Mouse (Mus musculus): ENCODE measurements around the gene Dusp14. TPM values are rescaled to one million over a fixed set of nuclear protein-coding genes. Genes with fewer than 3 reads are reported as not detected.

The Dusp14 gene
- polyA plus RNA-seq, 1 experiment from 2014 or later = 9.0 TPM

DNA sequence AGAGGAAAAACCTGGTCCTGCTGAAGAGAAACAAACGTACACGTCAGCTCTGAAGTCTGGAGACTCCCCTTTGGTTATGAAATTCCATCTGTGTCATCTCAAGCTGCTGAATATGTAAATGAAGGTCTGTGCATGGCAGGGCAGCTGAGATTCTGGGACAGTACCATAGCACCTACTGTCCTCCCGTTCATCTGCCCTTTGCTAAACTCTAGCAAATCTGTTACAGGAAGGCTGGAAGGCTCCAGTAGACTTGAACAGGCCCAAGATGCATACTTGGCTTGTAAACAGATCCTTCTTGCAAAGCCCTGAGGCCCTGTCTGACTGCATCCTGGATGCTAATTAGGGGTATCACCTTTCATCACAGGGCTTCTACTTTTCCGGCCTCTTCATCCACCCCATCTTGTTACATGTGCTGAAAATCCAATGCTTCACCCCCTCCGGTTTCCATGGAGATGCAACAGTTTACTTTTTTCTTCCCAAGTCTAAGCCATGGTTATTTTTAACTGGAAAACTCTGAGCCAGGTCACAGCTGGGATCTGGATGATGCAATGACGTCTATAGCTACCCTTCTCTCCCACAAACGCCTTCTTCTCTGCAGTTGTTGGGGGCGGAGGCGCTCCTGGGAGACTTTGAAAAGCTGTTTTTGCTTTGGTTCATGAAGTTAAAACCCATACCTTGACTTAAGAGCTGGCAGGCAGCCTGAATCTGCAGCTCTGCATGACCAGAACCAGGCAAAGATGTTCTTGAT, 4.0 kb upstream of the Dusp14 start:
- ATAC-seq (ENCODE audit: low FRiP score, low TSS enrichment) (no peak), DNase-seq (no peak)
- H3K4me2 ChIP-seq (ENCODE audit: low read length) = no peak overlapping the region
- H3K9ac ChIP-seq (replicated peaks; ENCODE audit: low read length) = no peak overlapping the region
- peaks cover under 1% of the 10 kb centered on the region for H3K36me3 ChIP-seq (ENCODE audit: control insufficient read depth, insufficient read depth, low read length)
- H3K27ac ChIP-seq (replicated peaks; ENCODE audit: low read depth, low read length) = no peak overlapping the region
- H3K9me3 ChIP-seq (ENCODE audit: control insufficient read depth, low read length) = no peaks in the 10 kb centered on the region
- H3K4me3 ChIP-seq (replicated peaks; ENCODE audit: low read depth, low read length) = no peak overlapping the region
- H3K27me3 ChIP-seq (ENCODE audit: control insufficient read depth, insufficient read depth, low read length) = peaks cover 14% of the 10 kb centered on the region
- WGBS = 59% methylated on average over 9 of the region's 9 CpGs
- H3K4me1 ChIP-seq (ENCODE audit: control insufficient read depth, insufficient read depth, low read length) = no peaks in the 10 kb centered on the region

DNA sequence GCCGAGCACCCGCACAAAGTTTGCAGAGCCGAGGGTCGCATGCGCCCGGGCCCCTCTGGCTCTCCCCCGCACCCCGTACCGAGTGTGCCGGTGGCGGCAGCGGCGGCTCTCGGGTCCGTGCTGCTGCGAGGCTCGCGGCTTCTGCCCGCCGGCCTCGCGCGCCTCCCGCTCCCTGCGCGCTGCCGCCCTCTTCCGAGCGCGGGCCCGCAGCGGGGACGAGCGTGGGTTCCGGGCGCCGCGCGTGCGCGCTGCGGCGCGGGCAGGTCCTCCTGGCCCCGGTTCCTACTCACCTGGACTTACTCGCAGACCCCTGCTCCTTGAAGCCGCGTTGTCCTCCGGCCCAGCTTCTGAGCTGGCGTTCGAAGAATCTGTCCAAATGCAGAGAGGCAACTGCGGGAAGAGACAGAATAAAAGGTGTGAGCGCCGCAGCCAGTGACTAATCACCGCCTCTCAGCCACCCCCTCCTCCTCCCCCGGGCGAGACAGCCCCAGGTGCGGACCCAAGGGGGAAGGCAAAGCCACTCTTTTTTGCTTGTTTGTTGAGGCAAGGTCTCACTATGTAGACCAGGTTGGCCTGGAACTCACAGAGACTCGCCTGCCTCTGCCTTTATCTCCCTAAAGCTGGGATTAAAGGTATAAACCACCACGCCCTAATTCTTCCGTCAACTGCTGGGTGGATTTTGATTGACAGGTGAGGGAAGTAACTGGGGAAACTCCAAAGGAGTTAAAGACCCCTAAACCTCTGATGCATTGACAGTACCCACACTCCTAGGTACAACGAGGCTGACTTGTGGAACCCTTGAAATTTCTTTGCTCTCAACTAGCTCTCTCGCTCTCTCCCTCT, 649 bp downstream of the Dusp14 start:
- no peaks in the 10 kb centered on the region for H3K9me3 ChIP-seq (ENCODE audit: control insufficient read depth, low read length)
- peak overlapping the region; percentile 94 for H3K4me2 ChIP-seq (ENCODE audit: low read length)
- H3K27ac ChIP-seq (replicated peaks; ENCODE audit: low read depth, low read length) = no peak overlapping the region
- H3K27me3 ChIP-seq (ENCODE audit: control insufficient read depth, insufficient read depth, low read length) = peaks cover 36% of the 10 kb centered on the region
- ATAC-seq (ENCODE audit: low FRiP score, low TSS enrichment) (peak; percentile 57; the same call in 1 of the 2 replicates), DNase-seq (peak; percentile 87)
- H3K4me1 ChIP-seq (ENCODE audit: control insufficient read depth, insufficient read depth, low read length) = peaks cover 9% of the 10 kb centered on the region; the same call in 1 of the 2 replicates
- WGBS = 3% methylated on average over 61 of the region's 63 CpGs
- peak overlapping the region; percentile 64 for H3K4me3 ChIP-seq (replicated peaks; ENCODE audit: low read depth, low read length)
- H3K36me3 ChIP-seq (ENCODE audit: control insufficient read depth, insufficient read depth, low read length) = no peaks in the 10 kb centered on the region
- H3K9ac ChIP-seq (replicated peaks; ENCODE audit: low read length) = peak overlapping the region; percentile 62

DNA sequence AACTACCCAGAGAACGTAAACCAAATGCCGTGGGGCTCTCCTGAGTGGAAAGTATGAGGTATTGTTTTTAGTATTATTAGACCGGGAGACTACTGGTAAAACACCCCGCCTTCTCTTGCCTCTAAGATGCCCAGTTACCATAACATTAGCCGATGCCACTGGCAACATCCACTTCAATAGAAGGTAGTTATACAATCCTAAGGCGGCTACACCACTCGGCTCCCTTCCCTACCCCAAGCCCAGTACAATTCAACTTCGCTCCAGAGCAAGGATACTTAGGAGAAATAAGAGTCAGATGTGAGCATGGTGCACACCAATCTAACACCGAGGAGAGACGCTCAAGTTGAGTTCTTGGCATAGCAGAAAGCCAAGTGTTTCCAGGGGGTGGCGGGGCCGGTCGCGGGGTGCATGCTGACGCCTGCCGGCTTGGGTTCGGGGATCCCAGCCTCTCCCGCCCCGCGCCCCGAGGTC, 1.3 kb downstream of the Dusp14 start:
- Histone ChIP-seq H3K27me3 (ENCODE audit: control insufficient read depth, insufficient read depth, low read length) (peaks cover 36% of the 10 kb centered on the region), H3K27ac (replicated peaks; ENCODE audit: low read depth, low read length) (no peak overlapping the region), H3K4me3 (replicated peaks; ENCODE audit: low read depth, low read length) (peak overlapping the region; percentile 64), H3K9ac (replicated peaks; ENCODE audit: low read length) (peak overlapping the region; percentile 62), H3K4me2 (ENCODE audit: low read length) (peak overlapping the region; percentile 94), H3K36me3 (ENCODE audit: control insufficient read depth, insufficient read depth, low read length) (no peaks in the 10 kb centered on the region), H3K9me3 (ENCODE audit: control insufficient read depth, low read length) (no peaks in the 10 kb centered on the region), H3K4me1 (ENCODE audit: control insufficient read depth, insufficient read depth, low read length) (peaks cover 9% of the 10 kb centered on the region; the same call in 1 of the 2 replicates)
- ATAC-seq (ENCODE audit: low FRiP score, low TSS enrichment) = no peak
- no peak for DNase-seq
- WGBS = 1% methylated on average over 21 of the region's 21 CpGs

DNA sequence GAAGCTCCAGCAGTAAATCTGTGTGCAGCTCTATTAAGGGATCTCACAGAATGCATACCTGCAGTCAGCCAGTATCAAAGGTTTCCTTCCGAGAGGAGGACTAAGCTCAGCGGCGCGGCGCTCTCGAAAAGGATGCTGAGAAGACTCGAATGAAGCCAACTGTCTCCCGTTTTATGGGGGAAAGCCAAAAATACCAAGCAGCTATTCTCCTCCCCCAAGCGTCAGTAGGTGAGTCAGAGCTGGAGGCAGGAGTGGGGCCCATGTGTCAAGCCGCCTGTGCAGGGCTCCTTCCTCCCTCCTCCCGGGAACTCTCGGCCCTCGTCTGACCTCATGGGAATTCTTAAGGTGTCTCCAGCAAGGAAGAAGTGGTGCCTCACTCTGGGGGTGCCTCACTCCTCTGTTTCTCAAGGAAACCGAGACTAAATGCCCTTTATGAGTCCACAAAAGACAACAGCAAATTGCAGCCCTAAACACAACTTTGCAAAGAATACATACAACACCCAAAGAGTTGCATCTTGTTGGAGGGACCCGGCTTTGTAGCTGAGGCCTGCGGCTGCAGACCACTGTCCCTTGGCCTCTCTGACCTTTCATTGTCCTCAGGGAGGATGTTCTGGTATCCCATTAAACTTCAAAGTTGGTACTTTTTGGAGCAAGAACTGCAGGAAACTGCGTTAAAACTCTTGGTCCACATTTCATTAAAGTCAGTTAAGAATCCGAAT, 2.0 kb downstream of the Dusp14 start:
- peaks cover 9% of the 10 kb centered on the region; the same call in 1 of the 2 replicates for H3K4me1 ChIP-seq (ENCODE audit: control insufficient read depth, insufficient read depth, low read length)

DNA sequence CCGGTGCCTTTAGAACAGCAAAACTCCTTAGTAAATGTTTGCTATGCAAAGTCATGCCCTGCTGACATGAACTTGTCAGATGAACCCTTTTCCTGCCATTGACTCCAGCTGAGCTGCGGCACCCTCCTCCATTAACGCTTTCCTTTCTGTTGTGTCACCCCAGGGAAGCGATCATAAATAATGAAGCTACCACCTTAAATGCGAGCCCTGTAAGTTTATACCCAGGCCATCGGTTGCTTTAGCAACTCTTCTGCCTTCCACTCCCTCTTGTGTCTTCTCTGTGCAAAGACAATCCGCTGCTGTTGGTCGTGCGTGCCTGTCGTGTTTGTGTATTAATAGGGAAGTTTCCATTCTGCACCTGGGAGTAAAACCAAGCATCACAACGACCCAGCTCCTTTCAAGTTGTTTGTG, 3.0 kb downstream of the Dusp14 start:
- H3K27me3 ChIP-seq (ENCODE audit: control insufficient read depth, insufficient read depth, low read length) = peaks cover 36% of the 10 kb centered on the region
- H3K4me3 ChIP-seq (replicated peaks; ENCODE audit: low read depth, low read length) = no peak overlapping the region
- no peak overlapping the region for H3K9ac ChIP-seq (replicated peaks; ENCODE audit: low read length)
- no peaks in the 10 kb centered on the region for H3K9me3 ChIP-seq (ENCODE audit: control insufficient read depth, low read length)
- DNase-seq (peak; percentile 64), ATAC-seq (ENCODE audit: low FRiP score, low TSS enrichment) (no peak)
- H3K27ac ChIP-seq (replicated peaks; ENCODE audit: low read depth, low read length) = no peak overlapping the region
- WGBS = 10% methylated on average over 11 of the region's 11 CpGs
- no peaks in the 10 kb centered on the region for H3K36me3 ChIP-seq (ENCODE audit: control insufficient read depth, insufficient read depth, low read length)
- H3K4me1 ChIP-seq (ENCODE audit: control insufficient read depth, insufficient read depth, low read length) = peaks cover 9% of the 10 kb centered on the region; the same call in 1 of the 2 replicates
- H3K4me2 ChIP-seq (ENCODE audit: low read length) = peak overlapping the region; percentile 9; the same call in 1 of the 2 replicates

More for the DNA sequence above, 2.0 kb downstream of the Dusp14 start:
- H3K4me2 ChIP-seq (ENCODE audit: low read length) = peak overlapping the region; percentile 94
- peak overlapping the region; percentile 64 for H3K4me3 ChIP-seq (replicated peaks; ENCODE audit: low read depth, low read length)
- H3K27ac ChIP-seq (replicated peaks; ENCODE audit: low read depth, low read length) = no peak overlapping the region
- no peak overlapping the region for H3K9ac ChIP-seq (replicated peaks; ENCODE audit: low read length)
- peak; percentile 32 for DNase-seq
- WGBS = 6% methylated on average over 18 of the region's 18 CpGs
- no peaks in the 10 kb centered on the region for H3K36me3 ChIP-seq (ENCODE audit: control insufficient read depth, insufficient read depth, low read length)
- ATAC-seq (ENCODE audit: low FRiP score, low TSS enrichment) = no peak
- peaks cover 36% of the 10 kb centered on the region for H3K27me3 ChIP-seq (ENCODE audit: control insufficient read depth, insufficient read depth, low read length)
- H3K9me3 ChIP-seq (ENCODE audit: control insufficient read depth, low read length) = no peaks in the 10 kb centered on the region

DNA sequence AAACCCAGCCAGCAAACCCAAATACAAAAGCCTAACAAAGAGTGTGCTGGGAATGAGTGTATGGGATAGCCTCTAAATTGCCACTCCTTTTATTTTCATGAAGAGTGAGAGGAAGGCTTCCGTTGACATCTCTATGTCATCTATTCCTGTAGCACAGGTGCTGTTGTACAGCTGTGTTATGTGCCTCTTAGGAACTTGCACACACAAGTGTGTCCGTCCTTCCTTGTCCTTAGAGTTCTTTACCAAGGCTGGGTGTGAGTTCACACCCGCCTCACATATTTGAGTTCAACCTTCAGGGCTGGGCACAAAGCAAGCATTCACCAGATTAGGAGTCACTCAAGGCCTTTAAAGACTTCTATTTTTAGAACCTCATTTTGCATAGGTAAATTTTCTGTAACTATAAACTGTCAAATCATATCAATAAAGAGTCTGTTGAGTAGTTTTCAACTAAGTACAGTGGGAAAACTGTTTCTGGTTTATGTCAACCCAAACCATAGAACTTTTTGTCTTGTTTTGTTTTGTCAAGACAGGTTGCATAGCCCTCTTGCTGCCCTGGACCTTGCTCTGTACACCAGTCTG, 5.3 kb downstream of the Dusp14 start:
- no peak for ATAC-seq (ENCODE audit: low FRiP score, low TSS enrichment)
- Histone ChIP-seq H3K36me3 (ENCODE audit: control insufficient read depth, insufficient read depth, low read length) (no peaks in the 10 kb centered on the region), H3K27ac (replicated peaks; ENCODE audit: low read depth, low read length) (no peak overlapping the region), H3K4me2 (ENCODE audit: low read length) (no peak overlapping the region), H3K4me1 (ENCODE audit: control insufficient read depth, insufficient read depth, low read length) (peaks cover 9% of the 10 kb centered on the region; the same call in 1 of the 2 replicates), H3K9me3 (ENCODE audit: control insufficient read depth, low read length) (no peaks in the 10 kb centered on the region), H3K27me3 (ENCODE audit: control insufficient read depth, insufficient read depth, low read length) (peaks cover 23% of the 10 kb centered on the region), H3K9ac (replicated peaks; ENCODE audit: low read length) (no peak overlapping the region), H3K4me3 (replicated peaks; ENCODE audit: low read depth, low read length) (no peak overlapping the region)
- 89% methylated on average over 3 of the region's 3 CpGs for WGBS
- no peak for DNase-seq

DNA sequence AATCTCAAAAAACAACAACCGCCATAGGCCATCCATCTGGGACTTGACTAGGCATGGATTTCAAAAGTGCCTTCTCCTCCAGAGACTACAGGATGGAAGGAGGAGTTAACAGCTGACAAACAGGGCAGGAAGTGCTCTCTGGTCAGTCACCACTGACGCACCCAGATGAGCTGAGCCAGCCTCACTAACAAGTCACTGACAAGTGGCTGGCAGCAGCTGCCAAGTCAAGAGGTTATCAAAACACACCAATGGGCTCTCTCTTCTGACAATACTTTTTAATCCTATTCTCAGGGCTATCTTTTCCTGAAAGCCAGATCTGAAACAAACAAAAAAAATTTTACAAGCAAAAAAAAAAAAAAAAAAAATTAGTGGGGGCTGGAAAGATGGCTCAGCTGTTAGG, 6.3 kb downstream of the Dusp14 start:
- Histone ChIP-seq H3K27ac (replicated peaks; ENCODE audit: low read depth, low read length) (no peak overlapping the region), H3K4me1 (ENCODE audit: control insufficient read depth, insufficient read depth, low read length) (peaks cover 9% of the 10 kb centered on the region; the same call in 1 of the 2 replicates), H3K9me3 (ENCODE audit: control insufficient read depth, low read length) (no peaks in the 10 kb centered on the region), H3K36me3 (ENCODE audit: control insufficient read depth, insufficient read depth, low read length) (no peaks in the 10 kb centered on the region), H3K4me2 (ENCODE audit: low read length) (no peak overlapping the region), H3K27me3 (ENCODE audit: control insufficient read depth, insufficient read depth, low read length) (peaks cover 20% of the 10 kb centered on the region), H3K9ac (replicated peaks; ENCODE audit: low read length) (no peak overlapping the region), H3K4me3 (replicated peaks; ENCODE audit: low read depth, low read length) (no peak overlapping the region)
- 63% methylated on average over 2 of the region's 2 CpGs for WGBS
- no peak for ATAC-seq (ENCODE audit: low FRiP score, low TSS enrichment)
- no peak for DNase-seq

DNA sequence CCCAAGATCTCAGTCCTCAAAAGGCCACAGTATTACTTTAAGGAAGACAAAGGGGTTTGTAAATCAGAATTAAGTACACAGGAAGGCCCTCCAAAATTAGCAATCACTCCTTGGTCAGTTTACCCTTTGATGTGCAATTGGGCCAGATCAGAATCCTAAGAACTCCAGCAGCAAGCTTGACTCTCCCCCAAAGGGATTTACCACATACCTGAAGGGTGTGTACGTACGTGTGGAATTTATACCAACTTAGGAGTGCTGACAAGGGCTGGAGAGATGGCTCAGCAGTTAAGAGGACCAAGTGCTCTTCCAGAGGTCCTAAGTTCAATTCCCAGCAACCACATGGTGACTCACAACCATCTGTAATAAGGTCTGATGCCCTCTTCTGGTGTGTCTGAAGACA, 7.2 kb downstream of the Dusp14 start:
- no peaks in the 10 kb centered on the region for H3K4me1 ChIP-seq (ENCODE audit: control insufficient read depth, insufficient read depth, low read length)
- peaks cover 11% of the 10 kb centered on the region; the same call in 1 of the 2 replicates for H3K27me3 ChIP-seq (ENCODE audit: control insufficient read depth, insufficient read depth, low read length)
- H3K4me2 ChIP-seq (ENCODE audit: low read length) = no peak overlapping the region
- H3K9ac ChIP-seq (replicated peaks; ENCODE audit: low read length) = no peak overlapping the region
- 93% methylated on average over 2 of the region's 2 CpGs for WGBS
- ATAC-seq (ENCODE audit: low FRiP score, low TSS enrichment) = no peak
- no peak overlapping the region for H3K4me3 ChIP-seq (replicated peaks; ENCODE audit: low read depth, low read length)
- no peaks in the 10 kb centered on the region for H3K9me3 ChIP-seq (ENCODE audit: control insufficient read depth, low read length)
- no peak for DNase-seq
- H3K27ac ChIP-seq (replicated peaks; ENCODE audit: low read depth, low read length) = no peak overlapping the region
- H3K36me3 ChIP-seq (ENCODE audit: control insufficient read depth, insufficient read depth, low read length) = no peaks in the 10 kb centered on the region
